ENCODE assay signal across 8 mouse cellular contexts in genomic region chr7:132736099-132736862, GRCm38 (mm10).
DNase-seq lines count a peak whose midpoint lies in the region; ATAC-seq and TF ChIP-seq lines count a peak whose summit lies in the region.
"Had no signal": no experiment of that assay in that cellular context is flagged by ENCODE, and none has a peak within 500 bp of the region (broad histone marks: within the 10 kb centered on the region; RNA-seq: fewer than 3 reads in every experiment).

No protein-coding gene starts in this region.

- no peaks in the 10 kb centered on the region for H3K36me3 ChIP-seq in kidney, adult 2 months (ENCODE audit: control insufficient read depth, insufficient read depth, low read length)
- peaks cover 38% of the 10 kb centered on the region for H3K36me3 ChIP-seq in liver, postnatal 0 days (replicated peaks; ENCODE audit: insufficient read depth, low read length)
- H3K36me3 ChIP-seq: hindbrain, embryonic 15.5 days had no signal

- WGBS in cerebellum, adult 2 months: 29% methylated on average over 17 of the region's 17 CpGs
- 37% methylated on average over 17 of the region's 17 CpGs for WGBS in kidney, adult 2 months
- WGBS in liver, postnatal 0 days (ENCODE audit: insufficient replicate concordance): 69% methylated on average over 17 of the region's 17 CpGs

- peak; percentile 80 for DNase-seq in 3134 (ENCODE audit: extremely low read depth, insufficient read length, low spot score)
- peak; percentile 32 for DNase-seq in CD4-positive helper T cell, adult 2 months (ENCODE audit: low read depth, low spot score)
- peak; percentile 80 to 81 for DNase-seq in cerebellum, adult 2 months
- peak; percentile 73 for DNase-seq in gastrocnemius, postnatal 10 days
- DNase-seq in kidney, adult 2 months: peak; percentile 88
- no peak for DNase-seq in liver, postnatal 0 days
- peak; percentile 83 for DNase-seq in testis, postnatal 10 days (ENCODE audit: low spot score)

- 0 out of 2 replicates have a peak, but pooled peaks have one; percentile 1 for TF ChIP-seq EP300 in liver, postnatal 0 days (IDR thresholded peaks at IDR 0.05; ENCODE audit: low read depth)

- peak overlapping the region; percentile 44 for H3K27ac ChIP-seq in cerebellum, adult 2 months (ENCODE audit: insufficient read depth, low read length)
- peak overlapping the region; percentile 79 for H3K27ac ChIP-seq in kidney, adult 2 months (ENCODE audit: insufficient read depth, low read depth, low read length)
- H3K27ac ChIP-seq in liver, postnatal 0 days (ENCODE audit: low read depth): peak overlapping the region; percentile 90
- H3K27ac ChIP-seq: hindbrain, embryonic 15.5 days had no signal

- no peaks in the 10 kb centered on the region for H3K9me3 ChIP-seq in liver, postnatal 0 days (ENCODE audit: low read length)
- H3K9me3 ChIP-seq: hindbrain, embryonic 15.5 days had no signal

- TF ChIP-seq POLR2A in cerebellum, adult 2 months (IDR thresholded peaks at IDR 0.05; ENCODE audit: borderline replicate concordance, insufficient read depth, low read length): no peak
- TF ChIP-seq POLR2A in kidney, adult 2 months (IDR thresholded peaks at IDR 0.05; ENCODE audit: low read depth, low read length): no peak

- TF ChIP-seq CTCF in cerebellum, adult 2 months (IDR thresholded peaks at IDR 0.05; ENCODE audit: borderline replicate concordance, insufficient read depth, low read depth, low read length): no peak
- TF ChIP-seq CTCF in kidney, adult 2 months (conservative IDR thresholded peaks at IDR 0.05; ENCODE audit: insufficient read depth, insufficient read length, low read depth, low read length): no peak
- no peak for TF ChIP-seq CTCF in liver, postnatal 0 days (IDR thresholded peaks at IDR 0.05; ENCODE audit: low read depth)

- H3K9ac ChIP-seq in liver, postnatal 0 days (replicated peaks): peak overlapping the region; percentile 35
- H3K9ac ChIP-seq: hindbrain, embryonic 15.5 days had no signal

- H3K4me2 ChIP-seq in liver, postnatal 0 days (ENCODE audit: low read depth, low read length): no peak overlapping the region; the same call in 1 of the 2 replicates
- H3K4me2 ChIP-seq: hindbrain, embryonic 15.5 days had no signal

- peak; percentile 7; the same call in 1 of the 2 replicates for ATAC-seq in liver, postnatal 0 days

- no peaks in the 10 kb centered on the region for H3K27me3 ChIP-seq in cerebellum, adult 2 months (ENCODE audit: control insufficient read depth, insufficient read depth, low read length)
- no peaks in the 10 kb centered on the region for H3K27me3 ChIP-seq in kidney, adult 2 months (replicated peaks; ENCODE audit: control insufficient read depth, insufficient read depth, low read length)
- H3K27me3 ChIP-seq in liver, postnatal 0 days (ENCODE audit: insufficient read depth, low read length): no peaks in the 10 kb centered on the region
- H3K27me3 ChIP-seq: hindbrain, embryonic 15.5 days had no signal

- peaks cover 83% of the 10 kb centered on the region for H3K4me1 ChIP-seq in cerebellum, adult 2 months (ENCODE audit: control insufficient read depth, insufficient read depth, low read length)
- peaks cover 30% of the 10 kb centered on the region for H3K4me1 ChIP-seq in kidney, adult 2 months (ENCODE audit: control insufficient read depth, insufficient read depth, low read length)
- H3K4me1 ChIP-seq in liver, postnatal 0 days (ENCODE audit: insufficient read depth): peaks cover 59% of the 10 kb centered on the region

- H3K4me3 ChIP-seq in cerebellum, adult 2 months (replicated peaks; ENCODE audit: insufficient read depth, low read depth, low read length): no peak overlapping the region
- H3K4me3 ChIP-seq in kidney, adult 2 months (ENCODE audit: insufficient read depth, low read depth, low read length): no peak overlapping the region
- no peak overlapping the region for H3K4me3 ChIP-seq in liver, postnatal 0 days (ENCODE audit: low read depth, low read length)
- H3K4me3 ChIP-seq: hindbrain, embryonic 15.5 days had no signal
